Mouse (Mus musculus) frontal cortex, adult 2 months (tissue): ENCODE measurements at regions not wholly inside any gene's neighbourhood (a gene's known extent, or its start where the extent isn't known, plus 50 kb on each side); places are given as distances from the start of the nearest gene placed in this dataset.
"Not testable (repeated sequence)": the region's sequence is repeated elsewhere in the genome, so short reads cannot be mapped to it uniquely, and the experiment has no call there.

Source experiments
- DNase-seq, 2 experiments: peaks; one replicate each; pipeline ENCODE4 v3.0.0; 2022; ENCODE audit warnings: low spot score in 1 of 2; ENCODE audit errors: extremely low spot score in 1 of 2

GRCm38 (mm10) chr8:100393327-100393726, 977.1 kb upstream of the Cdh8 start:
- DNase-seq = no peak

- no peak for DNase-seq
These were observed 951.4 kb upstream of the Cdh8 start for GRCm38 (mm10) chr8:100367663-100368062.

GRCm38 (mm10) chr8:100362772-100363171, 946.5 kb upstream of the Cdh8 start:
- no peak for DNase-seq

DNA sequence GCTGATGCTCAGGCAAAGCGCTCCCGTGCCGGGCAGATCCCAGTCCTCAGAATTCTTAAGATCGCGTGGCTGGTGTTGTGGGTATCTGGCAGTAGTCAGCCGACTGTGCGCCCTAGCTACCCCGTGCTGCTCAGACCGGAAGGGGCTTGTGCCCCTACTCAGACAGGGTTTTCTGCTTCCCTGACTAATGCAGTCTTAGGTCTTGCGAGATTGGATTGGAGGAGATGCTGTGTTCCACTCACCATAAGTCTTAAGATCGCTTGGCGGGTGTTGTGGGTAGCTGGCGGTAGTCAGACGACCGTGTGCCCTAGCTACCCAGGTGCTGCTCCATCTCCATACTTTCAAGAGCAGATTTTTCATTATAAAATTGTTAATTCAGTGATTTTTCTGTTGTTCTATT, 944.3 kb upstream of the Cdh8 start:
- DNase-seq = not testable (repeated sequence)

DNA sequence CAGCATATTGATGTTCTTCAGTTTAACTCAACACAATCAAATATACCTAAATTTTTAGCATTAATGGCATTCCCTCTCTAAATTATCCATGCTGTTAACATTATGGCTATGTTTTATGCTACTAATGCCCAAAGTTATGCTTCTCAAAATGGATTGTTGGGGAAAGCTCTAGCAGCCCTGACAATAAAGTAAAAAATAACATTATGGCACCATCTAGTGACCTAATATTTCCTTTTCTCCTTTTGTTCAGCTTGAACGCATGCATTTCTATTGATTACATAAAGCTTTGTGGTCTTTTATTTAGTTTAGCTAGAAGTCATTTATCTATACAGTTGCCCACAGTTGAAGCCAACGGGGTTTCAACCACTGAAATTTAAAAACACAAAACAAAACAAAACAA, 918.3 kb upstream of the Cdh8 start:
- peak in 1 of 2 experiments; percentile 28 for DNase-seq

GRCm38 (mm10) chr8:100325616-100326015, 909.3 kb upstream of the Cdh8 start:
- DNase-seq = no peak

DNA sequence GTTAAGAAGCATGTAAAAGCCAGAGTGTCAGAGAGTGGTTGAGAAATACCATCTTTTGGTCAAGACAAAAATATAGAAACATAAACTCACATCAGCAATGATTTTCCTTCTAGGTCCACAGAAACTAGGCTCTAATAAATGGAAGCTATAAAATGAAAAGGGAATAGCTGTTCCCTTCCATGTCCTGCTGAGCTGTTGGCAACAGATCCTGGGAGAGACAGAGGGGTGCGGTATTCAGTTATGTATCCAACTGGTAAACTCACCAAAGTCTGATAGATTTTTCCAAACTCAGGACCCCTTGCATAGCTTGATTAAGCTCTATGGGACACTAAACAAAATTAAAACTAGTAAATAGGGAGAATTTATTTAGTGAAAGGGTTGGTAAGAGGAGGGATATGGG, 907.2 kb upstream of the Cdh8 start:
- DNase-seq = no peak

DNA sequence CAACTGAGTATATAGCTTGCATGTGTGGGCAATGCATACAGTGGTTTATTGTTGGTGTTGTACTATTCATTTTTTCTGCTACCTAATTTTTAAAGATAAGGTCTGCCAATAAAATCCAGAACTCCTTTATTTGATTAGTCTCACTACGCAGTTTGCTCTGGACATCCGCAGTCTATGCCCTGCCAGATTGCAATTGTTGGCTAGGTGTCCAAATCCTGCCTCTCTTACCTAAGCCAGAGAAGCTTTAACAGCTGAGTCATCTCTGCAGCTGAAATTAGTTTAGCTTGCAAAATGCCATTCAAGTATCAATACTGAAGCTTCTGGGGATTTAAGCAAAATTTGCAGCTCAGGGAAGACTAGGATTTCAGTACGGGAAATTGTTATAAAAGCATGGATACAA, 881.9 kb upstream of the Cdh8 start:
- no peak for DNase-seq

DNA sequence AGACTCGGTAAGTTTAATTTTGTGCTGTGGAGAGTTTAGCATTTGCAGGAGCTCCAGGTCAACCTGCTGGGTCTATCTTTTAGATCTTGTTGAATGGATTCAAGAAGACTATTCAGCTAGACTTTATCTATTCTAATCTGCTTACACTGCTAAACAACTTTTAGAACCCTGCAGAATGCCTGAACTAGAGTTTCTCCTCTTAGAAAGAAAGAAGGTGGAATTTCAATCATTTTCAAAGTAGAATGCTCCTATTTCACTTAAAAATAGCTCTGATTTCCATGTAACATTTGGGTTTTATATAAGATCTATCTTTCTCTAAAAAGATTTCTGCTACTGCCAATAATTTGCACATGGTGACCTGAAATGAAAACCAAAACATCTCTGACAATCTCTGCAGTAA, 876.3 kb upstream of the Cdh8 start:
- no peak for DNase-seq

- DNase-seq = no peak
These were observed 875.7 kb upstream of the Cdh8 start for GRCm38 (mm10) chr8:100291981-100292380.
